Mouse (Mus musculus) CH12.LX (cell line): ENCODE measurements at regions not wholly inside any gene's neighbourhood (a gene's known extent, or its start where the extent isn't known, plus 50 kb on each side); places are given as distances from the start of the nearest gene placed in this dataset.

Experiments
- DNase-seq: peaks from one replicate; pipeline ENCODE4 v3.0.0-alpha.2; 2013; ENCODE audit errors: extremely low read depth
- H3K27ac ChIP-seq: 2 replicates; pipeline ENCODE4 v1.5.1; 2012; ENCODE audit warnings: low read depth, mild to moderate bottlenecking, control low read depth, moderate library complexity; ENCODE audit not compliant: insufficient read depth
- H3K27me3 ChIP-seq: replicated peaks from 2 replicates; pipeline ENCODE3; 2012; ENCODE audit warnings: inconsistent platforms
- H3K36me3 ChIP-seq, 2 experiments: replicated peaks in 1 of 2; 2 replicates each; pipeline versions ENCODE3 to v1.6.1; 2012; ENCODE audit warnings: inconsistent platforms in 1 of 2, low read length in 1 of 2, mild to moderate bottlenecking in 1 of 2, mixed read lengths in 1 of 2, moderate library complexity in 1 of 2; ENCODE audit not compliant: control insufficient read depth in 1 of 2, insufficient read depth in 1 of 2
- H3K4me1 ChIP-seq, 2 experiments: 2 replicates each; pipeline ENCODE4 v1.6.1; 2012; ENCODE audit warnings: inconsistent platforms in 1 of 2, moderate library complexity in 1 of 2; ENCODE audit not compliant: insufficient read depth in 2 of 2, control insufficient read depth in 1 of 2
- H3K4me2 ChIP-seq: 2 replicates; pipeline ENCODE4 v1.6.1; 2012; ENCODE audit warnings: low read depth, mild to moderate bottlenecking, control low read depth; ENCODE audit not compliant: poor library complexity, insufficient read depth, severe bottlenecking
- H3K4me3 ChIP-seq, 3 experiments: fragments of 150-350 bp in 1 of 3; sonication (generic) in 1 of 3; replicated peaks in 1 of 3; 2 replicates each; pipeline versions ENCODE3 to v1.5.1; 2011 to 2012; ENCODE audit warnings: low read depth in 2 of 3, low read length in 2 of 3, mild to moderate bottlenecking in 2 of 3, moderate library complexity in 2 of 3, control low read depth in 1 of 3, improper control_type of control experiment in 1 of 3, inconsistent platforms in 1 of 3, mixed read lengths in 1 of 3; ENCODE audit not compliant: poor library complexity in 1 of 3
- H3K79me2 ChIP-seq: replicated peaks from 2 replicates; pipeline ENCODE4 v1.6.1; 2012; ENCODE audit warnings: mild to moderate bottlenecking, moderate library complexity; ENCODE audit not compliant: control insufficient read depth, poor library complexity, insufficient read depth, severe bottlenecking; ENCODE audit errors: extremely low read depth
- H3K9ac ChIP-seq: 2 replicates; pipeline ENCODE4 v1.6.1; 2012; ENCODE audit warnings: low read depth, mild to moderate bottlenecking, control low read depth, moderate library complexity; ENCODE audit not compliant: insufficient read depth
- H3K9me3 ChIP-seq: replicated peaks from 2 replicates; pipeline ENCODE3; 2012; ENCODE audit warnings: low read length, inconsistent platforms, mixed read lengths
- BHLHE40 ChIP-seq: IDR thresholded peaks from 2 replicates; pipeline ENCODE4 v1.6.1; 2011; ENCODE audit warnings: mild to moderate bottlenecking, low read depth, low read length, improper control_type of control experiment
- CHD1 ChIP-seq: IDR thresholded peaks from 2 replicates; pipeline ENCODE4 v1.6.1; 2012; ENCODE audit warnings: low read depth, low read length, improper control_type of control experiment, inconsistent platforms
- CHD2 ChIP-seq: IDR thresholded peaks from 2 replicates; pipeline ENCODE4 v1.6.1; 2011; ENCODE audit warnings: low read length, improper control_type of control experiment
- CTCF ChIP-seq, 2 experiments: IDR thresholded peaks in 1 of 2; conservative IDR thresholded peaks in 1 of 2; 2 replicates each; pipeline ENCODE4 v1.5.1; 2011 to 2012; ENCODE audit warnings: low read depth in 2 of 2, low read length in 2 of 2, improper control_type of control experiment in 1 of 2, inconsistent platforms in 1 of 2, mild to moderate bottlenecking in 1 of 2, moderate library complexity in 1 of 2
- ELF1 ChIP-seq: IDR thresholded peaks from 2 replicates; pipeline ENCODE4 v1.6.1; 2014; ENCODE audit warnings: low read depth, mild to moderate bottlenecking, inconsistent platforms, low read length, improper control_type of control experiment
- GABPA ChIP-seq: IDR thresholded peaks from 2 replicates; pipeline ENCODE4 v1.6.1; 2012; ENCODE audit warnings: low read depth, low read length, improper control_type of control experiment, inconsistent platforms; ENCODE audit not compliant: insufficient replicate concordance
- IRF4 ChIP-seq: IDR thresholded peaks from 2 replicates; pipeline ENCODE4 v1.6.1; 2014; ENCODE audit warnings: low read depth, mild to moderate bottlenecking, inconsistent platforms, low read length, improper control_type of control experiment
- JUN ChIP-seq: IDR thresholded peaks from 2 replicates; pipeline ENCODE4 v1.6.1; 2011; ENCODE audit warnings: low read depth, mild to moderate bottlenecking, low read length, improper control_type of control experiment, moderate library complexity; ENCODE audit not compliant: insufficient read depth
- JUND ChIP-seq: conservative IDR thresholded peaks from 2 replicates; pipeline ENCODE4 v1.6.1; 2011; ENCODE audit warnings: low read depth, low read length, improper control_type of control experiment
- MEF2A ChIP-seq: IDR thresholded peaks from 2 replicates; pipeline ENCODE4 v1.6.1; 2014; ENCODE audit warnings: low read depth, mild to moderate bottlenecking, inconsistent platforms, low read length, improper control_type of control experiment, borderline replicate concordance
- MXI1 ChIP-seq: IDR thresholded peaks from 2 replicates; pipeline ENCODE4 v1.6.1; 2011; ENCODE audit warnings: mild to moderate bottlenecking, low read depth, low read length, improper control_type of control experiment
- NELFE ChIP-seq: IDR thresholded peaks from 2 replicates; pipeline ENCODE4 v1.6.1; 2011; ENCODE audit warnings: low read depth, low read length, improper control_type of control experiment
- PAX5 ChIP-seq: IDR thresholded peaks from 2 replicates; pipeline ENCODE4 v1.6.1; 2012; ENCODE audit warnings: low read length, inconsistent platforms, mixed read lengths
- POLR2A ChIP-seq: IDR thresholded peaks from 2 replicates; pipeline ENCODE4 v1.6.1; 2011; ENCODE audit warnings: low read depth, mild to moderate bottlenecking, improper control_type of control experiment, low read length
- POLR2AphosphoS2 ChIP-seq: IDR thresholded peaks from 2 replicates; pipeline ENCODE4 v1.6.1; 2011; ENCODE audit warnings: low read depth, low read length, improper control_type of control experiment
- RAD21 ChIP-seq: IDR thresholded peaks from 2 replicates; pipeline ENCODE4 v1.6.1; 2011; ENCODE audit warnings: low read depth, mild to moderate bottlenecking, low read length, improper control_type of control experiment, moderate library complexity
- SMC3 ChIP-seq: IDR thresholded peaks from 2 replicates; pipeline ENCODE4 v1.6.1; 2011; ENCODE audit warnings: low read depth, low read length, improper control_type of control experiment
- TBP ChIP-seq: conservative IDR thresholded peaks from 2 replicates; pipeline ENCODE4 v1.6.1; 2011; ENCODE audit warnings: low read depth, low read length, improper control_type of control experiment
- UBTF ChIP-seq: IDR thresholded peaks from 2 replicates; pipeline ENCODE4 v1.6.1; 2012; ENCODE audit warnings: low read depth, mild to moderate bottlenecking, inconsistent platforms, low read length, improper control_type of control experiment, moderate library complexity
- ZKSCAN1 ChIP-seq: IDR thresholded peaks from 2 replicates; pipeline ENCODE4 v1.6.1; 2012; ENCODE audit warnings: low read depth, inconsistent platforms, low read length, improper control_type of control experiment, borderline replicate concordance
- ZNF384 ChIP-seq: IDR thresholded peaks from 2 replicates; pipeline ENCODE4 v1.6.1; 2012; ENCODE audit warnings: low read depth, low read length, improper control_type of control experiment, inconsistent platforms
- dilution Hi-C: fragments of 300-500 bp; cut with MboI; formaldehyde crosslinking; loops from 2 replicates; pipeline ENCODE4 v1.14.3; 2020; ENCODE audit warnings: low sequenced_read_pairs; ENCODE audit not compliant: extremely low pct_unique_long_range_greater_than_20kb, extremely low pct_ligation_motif_present
- in situ Hi-C: fragments of 300-500 bp; cut with MboI; formaldehyde crosslinking; loops from 3 replicates; pipeline ENCODE4 v1.14.3; 2019; ENCODE audit warnings: low sequenced_read_pairs, low pct_ligation_motif_present, low pct_unique_long_range_greater_than_20kb, mixed read lengths

DNA sequence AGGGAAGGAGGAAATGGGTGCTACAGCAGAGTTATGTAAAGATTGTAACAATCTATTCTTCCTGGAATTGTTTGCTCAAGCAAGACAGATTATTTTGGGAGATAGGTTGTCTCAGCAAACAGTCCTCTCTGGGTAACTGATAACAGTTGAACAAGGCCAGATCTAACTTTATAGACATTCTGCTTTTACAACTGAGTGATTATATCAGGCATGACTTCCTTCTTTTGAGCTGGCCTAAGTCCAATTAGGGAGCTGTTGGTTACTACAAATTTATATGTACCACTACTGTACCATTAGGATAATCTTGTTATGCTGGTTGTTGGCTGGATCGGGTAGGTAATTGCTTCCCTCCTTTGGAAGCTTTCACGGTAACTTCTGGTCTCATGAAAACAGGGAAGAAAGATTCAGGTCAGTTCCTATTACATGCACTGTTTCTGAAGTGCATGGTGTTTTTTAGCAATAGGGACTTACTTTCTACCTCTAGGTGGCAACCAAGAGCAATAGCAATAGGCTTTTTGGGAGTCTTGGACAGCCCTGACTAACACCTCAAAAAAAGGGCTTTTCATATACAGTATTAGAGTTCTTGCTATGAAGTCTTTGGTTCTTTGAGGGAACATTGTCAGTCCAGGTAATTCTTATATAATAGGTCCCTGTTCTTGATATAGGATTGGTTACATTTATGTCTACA, 363.9 kb upstream of the Slc5a7 start:
- in situ Hi-C loops (no loop called here), dilution Hi-C loops (no loop called here)
- Histone ChIP-seq H3K4me3 (no peak overlapping the region), H3K4me2 (no peak overlapping the region), H3K27ac (no peak overlapping the region), H3K27me3 (no peaks in the 10 kb centered on the region), H3K9ac (no peak overlapping the region), H3K4me1 (no peaks in the 10 kb centered on the region), H3K9me3 (peaks cover 17% of the 10 kb centered on the region), H3K36me3 (no peaks in the 10 kb centered on the region), H3K79me2 (no peaks in the 10 kb centered on the region)
- TF ChIP-seq ZNF384 (no peak), CHD1 (no peak), GABPA (no peak), CTCF (conservative IDR thresholded peaks at IDR 0.05 in 1 of 2, IDR thresholded peaks at IDR 0.05 in 1 of 2; ENCODE audit: low read depth in 2 of 2, low read length in 2 of 2) (peak in 1 of 2 experiments; percentile 14; a peak in 1 of 4 replicates), PAX5 (no peak)
- no peak for DNase-seq

DNA sequence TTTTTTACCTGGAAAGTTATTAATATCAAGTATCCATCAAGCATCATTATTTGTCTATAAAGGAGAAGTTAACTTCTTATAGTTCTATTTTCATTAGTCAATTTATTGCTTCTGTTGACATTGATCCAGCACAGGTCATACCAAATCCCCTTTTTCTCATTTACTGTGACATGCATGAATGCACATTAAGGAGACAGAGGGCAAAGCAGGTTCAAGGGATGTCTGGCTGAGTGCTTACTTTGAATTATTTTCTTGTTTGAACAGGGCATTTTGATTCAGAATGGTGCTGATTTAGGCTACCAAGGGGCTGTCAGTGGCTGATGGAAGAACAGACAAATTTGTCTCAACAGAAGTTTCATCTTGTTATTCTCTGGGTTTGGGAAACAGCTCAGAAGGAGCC, 357.7 kb upstream of the Slc5a7 start:
- Histone ChIP-seq H3K4me2 (no peak overlapping the region), H3K27me3 (no peaks in the 10 kb centered on the region), H3K79me2 (no peaks in the 10 kb centered on the region), H3K9me3 (peaks cover 14% of the 10 kb centered on the region), H3K9ac (no peak overlapping the region), H3K4me1 (no peaks in the 10 kb centered on the region), H3K27ac (no peak overlapping the region), H3K4me3 (no peak overlapping the region), H3K36me3 (no peaks in the 10 kb centered on the region)
- TF ChIP-seq UBTF (no peak), ELF1 (no peak), RAD21 (no peak), TBP (no peak), SMC3 (no peak), MEF2A (no peak), POLR2AphosphoS2 (no peak), MXI1 (no peak), JUND (no peak), JUN (no peak), CHD2 (no peak), POLR2A (no peak), ZKSCAN1 (no peak), NELFE (no peak), IRF4 (no peak), BHLHE40 (no peak)
- dilution Hi-C loops (no loop called here), in situ Hi-C loops (no loop called here)
- no peak for DNase-seq
